Mouse (Mus musculus) heart, adult 2 months (tissue): Measurements from ENCODE around the gene Tfap4.

ENCODE experiments used
- CTCF ChIP-seq: fragments of 200-600 bp; IDR thresholded peaks from 2 replicates; pipeline ENCODE4 v1.8.1; 2022; ENCODE audit warnings: antibody characterized with exemption, mild to moderate bottlenecking, moderate library complexity
- POLR2A ChIP-seq: fragments of 200-500 bp; IDR thresholded peaks from 2 replicates; pipeline ENCODE4 v1.6.1; 2011; ENCODE audit warnings: mild to moderate bottlenecking, low read depth, low read length, control low read depth; ENCODE audit not compliant: insufficient read depth

DNA sequence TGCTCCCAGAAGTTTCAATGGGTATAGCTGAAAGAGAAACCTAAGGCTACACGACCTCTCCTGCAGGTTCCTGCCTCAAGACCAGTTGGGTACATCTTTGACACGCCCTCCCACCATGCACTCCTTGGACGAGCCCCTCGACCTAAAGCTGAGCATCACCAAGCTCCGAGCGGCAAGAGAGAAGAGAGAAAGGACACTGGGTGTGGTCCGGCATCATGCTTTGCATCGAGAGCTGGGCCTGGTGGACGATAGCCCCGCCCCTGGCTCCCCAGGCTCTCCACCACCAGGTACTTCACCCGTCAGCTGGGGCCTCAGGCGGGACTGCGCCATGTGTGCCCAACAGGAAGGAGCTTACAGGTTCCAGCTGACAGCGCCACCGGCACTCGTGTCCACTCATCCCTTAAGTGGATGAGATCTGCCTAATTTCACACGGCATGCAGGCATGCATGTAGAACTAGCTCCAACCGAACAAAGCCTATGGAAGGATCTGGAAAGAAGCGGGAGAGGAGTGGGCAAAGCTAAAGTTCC is 48.9 kb upstream of the Tfap4 start:
- TF ChIP-seq POLR2A (no peak), CTCF (no peak)
